Comparison of ENCODE assay signal across 18 mouse cellular contexts in genomic region chr16:4031441-4032274, GRCm38 (mm10). TPM values are rescaled to one million over a fixed set of nuclear protein-coding genes. Genes with fewer than 3 reads are reported as not detected.
DNase-seq lines count a peak whose midpoint lies in the region; ATAC-seq and TF ChIP-seq lines count a peak whose summit lies in the region.
"Had no signal": no experiment of that assay in that cellular context is flagged by ENCODE, and none has a peak within 500 bp of the region (broad histone marks: within the 10 kb centered on the region; RNA-seq: fewer than 3 reads in every experiment).

No protein-coding gene starts in this region.

- H3K27ac ChIP-seq in intestine, embryonic 15.5 days: no peak overlapping the region
- H3K27ac ChIP-seq: embryonic facial prominence, embryonic 12.5 days; hindbrain, embryonic 10.5 days; limb, embryonic 10.5 days; midbrain, embryonic 10.5 days; neural tube, embryonic 12.5 days; stomach, postnatal 0 days had no signal

- CTCF ChIA-PET in Patski (lab: Charles Lee): interaction anchor here (1.0 to 1.3 kb wide), 2 partner anchors 29 to 44 kb away, joined by 3 read pairs; partner anchors contain the start of gene Slx4

- in situ Hi-C loops in Patski (cut with MboI; ENCODE audit: low pct_unique_long_range_greater_than_20kb): no loop called here

- no peaks in the 10 kb centered on the region for H3K36me3 ChIP-seq in intestine, embryonic 15.5 days
- H3K36me3 ChIP-seq: embryonic facial prominence, embryonic 12.5 days had no signal

- POLR2A ChIA-PET in Patski (lab: Charles Lee): no interaction called here

- no peak overlapping the region for H3K4me2 ChIP-seq in intestine, embryonic 15.5 days (replicated peaks)
- H3K4me2 ChIP-seq: embryonic facial prominence, embryonic 12.5 days; neural tube, embryonic 12.5 days had no signal

- WGBS in intestine, embryonic 15.5 days: 63% methylated on average over 6 of the region's 6 CpGs

- no peaks in the 10 kb centered on the region for H3K9me3 ChIP-seq in intestine, embryonic 15.5 days
- H3K9me3 ChIP-seq: embryonic facial prominence, embryonic 12.5 days; limb, embryonic 10.5 days; midbrain, embryonic 10.5 days; neural tube, embryonic 12.5 days had no signal

- no peaks in the 10 kb centered on the region for H3K4me1 ChIP-seq in intestine, embryonic 15.5 days (replicated peaks)
- H3K4me1 ChIP-seq: embryonic facial prominence, embryonic 12.5 days; hindbrain, embryonic 10.5 days; neural tube, embryonic 12.5 days had no signal

- no peaks in the 10 kb centered on the region for H3K27me3 ChIP-seq in Patski
- H3K27me3 ChIP-seq in intestine, embryonic 15.5 days (replicated peaks): no peaks in the 10 kb centered on the region
- H3K27me3 ChIP-seq: embryonic facial prominence, embryonic 12.5 days; neural tube, embryonic 12.5 days had no signal

- peak; percentile 29 for DNase-seq in embryo, embryonic 11 days
- no peak for DNase-seq in embryo, embryonic 10 days (ENCODE audit: low spot score)
- no peak for DNase-seq in Patski (ENCODE audit: low read depth, low spot score)
- peak; percentile 43 to 76 for DNase-seq in kidney, adult 8-10 months
- peak; percentile 47 to 79 for DNase-seq in kidney, postnatal 25 days
- DNase-seq in urinary bladder, postnatal 25 days (ENCODE audit: low spot score): no peak
- DNase-seq in cerebellum, postnatal 14 days: no peak
- DNase-seq: cerebellum, adult 9-11 months; forebrain, postnatal 0 days; heart, adult 11 months; thymus, postnatal 14 days had no signal

- H3K9ac ChIP-seq in intestine, embryonic 15.5 days: no peak overlapping the region
- H3K9ac ChIP-seq: embryonic facial prominence, embryonic 12.5 days; forebrain, postnatal 0 days; neural tube, embryonic 12.5 days had no signal

- ATAC-seq in Patski: peak; percentile 25
- no peak for ATAC-seq in intestine, embryonic 15.5 days
- ATAC-seq: forebrain, postnatal 0 days had no signal

- TF ChIP-seq CTCF in Patski (IDR thresholded peaks at IDR 0.05): no peak

- H3K4me3 ChIP-seq in intestine, embryonic 15.5 days (replicated peaks): no peak overlapping the region
- H3K4me3 ChIP-seq: embryonic facial prominence, embryonic 12.5 days; hindbrain, embryonic 10.5 days; limb, embryonic 10.5 days; midbrain, embryonic 10.5 days; neural tube, embryonic 12.5 days had no signal

RNA-seq across cellular contexts. Expression of gene Dnase1, which starts 5.1 kb away (rescaled TPM):
- polyA plus RNA-seq in Patski (2021): 6.7 TPM
- polyA plus RNA-seq in intestine, embryonic 15.5 days (2015; fragmentation: Nextera tagmentation; extraction: Ambion mirVana): 2.7 and 2.9 TPM in 2 replicates

RNA-seq across cellular contexts. Expression of gene Slx4, which starts 28.1 kb away (rescaled TPM):
- 26.4 TPM for polyA plus RNA-seq in Patski (2021)
- 12.5 and 15.1 TPM in 2 replicates for polyA plus RNA-seq in intestine, embryonic 15.5 days (2015; fragmentation: Nextera tagmentation; extraction: Ambion mirVana)

RNA-seq across cellular contexts. Expression of gene Trap1, which starts 46.0 kb away (rescaled TPM):
- polyA plus RNA-seq in Patski (2021): 128 TPM
- polyA plus RNA-seq in intestine, embryonic 15.5 days (2015; fragmentation: Nextera tagmentation; extraction: Ambion mirVana): 115 and 116 TPM in 2 replicates

RNA-seq across cellular contexts. Expression of gene Nlrc3, which starts 55.2 kb away (rescaled TPM):
- polyA plus RNA-seq in Patski (2021): 0.95 TPM
- polyA plus RNA-seq in intestine, embryonic 15.5 days (2015; fragmentation: Nextera tagmentation; extraction: Ambion mirVana): 1.00 and 1.0 TPM in 2 replicates

Comparison
In these comparisons a context has a peak if more than half of its experiments do, and no peak if none do; other contexts are left out.
1. DNase-seq: peak in embryo, embryonic 11 days (single experiment), kidney, adult 8-10 months (2 of 2) and kidney, postnatal 25 days (2 of 2); none in embryo, embryonic 10 days (single experiment), Patski (single experiment), urinary bladder, postnatal 25 days (single experiment) and cerebellum, postnatal 14 days (0 of 2).